In the genomic region with DNA sequence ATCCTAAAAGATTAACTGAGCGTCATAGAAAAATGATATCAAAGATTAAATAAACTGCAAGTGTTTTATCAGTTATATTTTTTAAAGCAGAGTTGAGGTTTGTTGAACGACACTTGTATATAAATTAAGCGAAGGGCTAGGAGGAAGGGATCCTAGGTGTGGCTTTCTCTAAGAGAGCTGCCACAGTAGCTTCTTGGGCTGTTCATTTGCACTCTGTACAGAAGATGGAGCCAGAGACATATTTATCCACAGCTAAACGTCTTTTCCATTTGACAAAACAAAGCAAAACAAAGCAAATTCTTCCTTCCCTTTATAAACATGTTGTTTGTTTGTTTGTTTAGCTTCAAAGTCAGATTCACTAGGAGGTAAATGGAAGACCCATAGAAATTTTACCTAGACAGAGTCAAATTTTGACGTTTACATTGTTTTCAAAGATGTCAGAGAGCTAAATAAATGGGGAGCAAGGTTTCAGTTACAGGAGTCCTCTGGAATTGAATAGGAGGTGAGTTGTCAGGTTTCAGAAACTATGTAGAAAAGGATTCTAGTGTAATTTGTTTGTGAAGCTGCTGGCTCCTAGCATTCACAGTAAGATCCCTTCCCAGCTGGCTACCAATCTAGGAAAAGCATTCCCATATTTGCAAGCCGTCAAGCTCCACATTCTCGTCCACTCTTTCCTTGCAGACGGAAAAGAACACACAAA, we compare ENCODE assay signal across 8 mouse cellular contexts. TPM values are rescaled to one million over a fixed set of nuclear protein-coding genes. Genes with fewer than 3 reads are reported as not detected.
DNase-seq lines count a peak whose midpoint lies in the region; ATAC-seq and TF ChIP-seq lines count a peak whose summit lies in the region.

No protein-coding gene starts in this region.

- H3K9me3 ChIP-seq in heart, embryonic 10.5 days = no peaks in the 10 kb centered on the region
- no peaks in the 10 kb centered on the region for H3K9me3 ChIP-seq in limb, embryonic 15.5 days

- TF ChIP-seq CTCF in thymus, adult 2 months (IDR thresholded peaks at IDR 0.05; ENCODE audit: borderline replicate concordance, control insufficient read depth, extremely low read depth, insufficient read depth, low read length, poor library complexity) = no peak

- 34% methylated on average over 8 of the region's 8 CpGs for WGBS in heart, embryonic 10.5 days
- WGBS in limb, embryonic 15.5 days = 28% methylated on average over 8 of the region's 8 CpGs
- 52% methylated on average over 8 of the region's 8 CpGs for WGBS in thymus, adult 2 months

- no peak for TF ChIP-seq POLR2A in thymus, adult 2 months (IDR thresholded peaks at IDR 0.05; ENCODE audit: control insufficient read depth, extremely low read depth, insufficient read depth, low read length, poor library complexity)

- DNase-seq in heart, embryonic 10.5 days (ENCODE audit: low spot score) = no peak
- no peak for DNase-seq in heart, postnatal 36 days
- peak; percentile 71 for DNase-seq in NIH3T3 (ENCODE audit: low read depth)
- peak; percentile 48 for DNase-seq in forelimb bud, embryonic 11.5 days (ENCODE audit: low read depth, low spot score)
- no peak for DNase-seq in spleen, postnatal 10 days (ENCODE audit: low spot score in 2 of 2)
- no peak for DNase-seq in thymus, adult 2 months
- DNase-seq in spleen, postnatal 14 days (ENCODE audit: low spot score in 2 of 2) = no peak

- intact Hi-C loops in heart, postnatal 36 days (cut with DNase I) = loop anchor here (1.0 kb wide), 3 partner anchors 467 to 810 kb away; no protein-coding TSS in a partner anchor

- H3K27me3 ChIP-seq in heart, embryonic 10.5 days (ENCODE audit: insufficient read depth, poor library complexity, severe bottlenecking) = no peaks in the 10 kb centered on the region
- no peaks in the 10 kb centered on the region for H3K27me3 ChIP-seq in limb, embryonic 15.5 days
- H3K27me3 ChIP-seq in thymus, adult 2 months (ENCODE audit: control insufficient read depth, insufficient read depth, low read length) = no peaks in the 10 kb centered on the region

- ATAC-seq in limb, embryonic 15.5 days (ENCODE audit: insufficient number of reproducible peaks, low FRiP score, low TSS enrichment, low read depth) = no peak

- no peaks in the 10 kb centered on the region for H3K36me3 ChIP-seq in heart, embryonic 10.5 days
- H3K36me3 ChIP-seq in limb, embryonic 15.5 days = no peaks in the 10 kb centered on the region
- H3K36me3 ChIP-seq in thymus, adult 2 months (ENCODE audit: control insufficient read depth, insufficient read depth, low read length) = no peaks in the 10 kb centered on the region

- peaks cover 10% of the 10 kb centered on the region for H3K4me1 ChIP-seq in heart, embryonic 10.5 days
- no peaks in the 10 kb centered on the region for H3K4me1 ChIP-seq in limb, embryonic 15.5 days
- peaks cover 4% of the 10 kb centered on the region for H3K4me1 ChIP-seq in thymus, adult 2 months (replicated peaks; ENCODE audit: control insufficient read depth, insufficient read depth, low read length)

- peak overlapping the region; percentile 22; the same call in 1 of the 2 replicates for H3K4me3 ChIP-seq in heart, embryonic 10.5 days
- H3K4me3 ChIP-seq in limb, embryonic 15.5 days = no peak overlapping the region
- no peak overlapping the region for H3K4me3 ChIP-seq in thymus, adult 2 months (ENCODE audit: control insufficient read depth, insufficient read depth, low read length)

- peak overlapping the region; percentile 35; the same call in 1 of the 2 replicates for H3K4me2 ChIP-seq in limb, embryonic 15.5 days

- no peak overlapping the region for H3K9ac ChIP-seq in limb, embryonic 15.5 days

- peak overlapping the region; percentile 52; the same call in 1 of the 2 replicates for H3K27ac ChIP-seq in heart, embryonic 10.5 days
- no peak overlapping the region for H3K27ac ChIP-seq in limb, embryonic 15.5 days
- H3K27ac ChIP-seq in thymus, adult 2 months (ENCODE audit: control insufficient read depth, insufficient read depth, low read length) = no peak overlapping the region

RNA-seq across cellular contexts. Expression of a gene that starts 4.0 kb away (rescaled TPM):
- polyA plus RNA-seq in heart, embryonic 10.5 days (2016; fragmentation: Nextera tagmentation; extraction: Ambion mirVana) = 141 and 251 TPM in 2 replicates
- 100 to 1,000 TPM; 368 to 382 TPM for total RNA-seq in heart, postnatal 36 days (2021)
- polyA plus RNA-seq in limb, embryonic 15.5 days (2015; fragmentation: Nextera tagmentation; extraction: Ambion mirVana) = 435 and 448 TPM in 2 replicates
- 4.6 and 7.3 TPM in 2 replicates for polyA plus RNA-seq in thymus, adult 2 months (2012; rRNA removed)

Comparison
In these comparisons a context has a peak if more than half of its experiments do, and no peak if none do; other contexts are left out.
1. DNase-seq: peak in NIH3T3 (single experiment) and forelimb bud, embryonic 11.5 days (single experiment); none in heart, embryonic 10.5 days (single experiment), heart, postnatal 36 days (0 of 2), spleen, postnatal 10 days (0 of 2), thymus, adult 2 months (single experiment) and spleen, postnatal 14 days (0 of 2).
2. RNA of a gene that starts 4.0 kb away (polyA plus RNA-seq): 435 to 448 TPM in limb, embryonic 15.5 days and 141 to 251 TPM in heart, embryonic 10.5 days; 4.6 to 7.3 TPM in thymus, adult 2 months; every median in the first group is over 10 times any median in the second.